Mouse (Mus musculus) forebrain, embryonic 10.5 days (tissue): Measurements from ENCODE around the gene Exo1. TPM values are rescaled to one million over a fixed set of nuclear protein-coding genes. Genes with fewer than 3 reads are reported as not detected.

Source experiments
- polyA plus RNA-seq: library from polyadenylated mRNA; unstranded; fragments of >200 nt; fragmentation: Nextera tagmentation; extraction: Ambion mirVana; gene quantifications from 2 replicates; pipeline ENCODE4 v1.2.1, GENCODE M21; 2016

Gene Exo1
- polyA plus RNA-seq, 1 experiment from 2014 or later, result 167 TPM

Other genes with a start within 250 kb of the Exo1 start
- gene Opn3, start 187.8 kb upstream of the Exo1 start, polyA plus RNA-seq, result 12.7 and 15.1 TPM in 2 replicates
- gene Chml, start 187.7 kb upstream of the Exo1 start, polyA plus RNA-seq, result 4.7 and 4.8 TPM in 2 replicates
- gene Wdr64, start 182.0 kb upstream of the Exo1 start, polyA plus RNA-seq, result not detected in 2 replicates
- gene Gm38100, start 39.7 kb downstream of the Exo1 start, polyA plus RNA-seq, result 0.25 and 0.27 TPM in 2 replicates
- gene Rbm8a2, start 98.5 kb downstream of the Exo1 start, polyA plus RNA-seq, result 1.1 and 1.2 TPM in 2 replicates